In the genomic region with DNA sequence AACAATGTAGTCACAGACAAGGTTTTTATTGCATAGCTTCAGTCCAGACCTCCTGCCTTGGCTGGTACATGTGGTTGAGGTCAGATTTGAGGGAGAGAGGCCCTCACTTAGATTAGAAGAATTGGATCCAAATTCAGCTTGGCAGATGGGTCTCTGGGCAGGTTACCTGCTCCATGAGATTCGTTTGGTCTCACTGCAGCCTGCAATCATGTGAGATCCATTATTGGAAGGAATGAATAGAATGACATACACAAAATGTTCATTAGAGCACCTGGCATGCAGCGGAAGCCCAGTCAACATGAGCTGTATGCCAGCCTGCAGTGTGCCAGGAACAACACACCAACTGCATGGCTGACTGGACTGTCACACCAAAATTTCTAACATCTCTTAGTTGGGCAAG, we compare ENCODE assay signal across 17 mouse cellular contexts.
"Had no signal": no experiment of that assay in that cellular context is flagged by ENCODE, and none has a peak within 500 bp of the region (broad histone marks: within the 10 kb centered on the region; RNA-seq: fewer than 3 reads in every experiment).

No protein-coding gene starts in this region.

- ATAC-seq: liver, embryonic 12.5 days; liver, postnatal 0 days; lung, postnatal 0 days; midbrain, embryonic 13.5 days; midbrain, embryonic 15.5 days; midbrain, embryonic 16.5 days had no signal

- DNase-seq: left cerebral cortex, postnatal 4 days; liver; liver, embryonic 13.5 days; liver, postnatal 0 days; lung, adult 18-20 months; lung, adult 2 months; lung, embryonic 14.5 days; lung, postnatal 10 days; lung, postnatal 14 days; lung, postnatal 36 days; lung, postnatal 4 days; midbrain, embryonic 14.5 days had no signal
